Mouse (Mus musculus): ENCODE data around the gene Cd177. TPM values are rescaled to one million over a fixed set of nuclear protein-coding genes. Genes with fewer than 3 reads are reported as not detected.

Cd177 gene
- polyA plus RNA-seq, 2 experiments = 1.0 to 2.8 TPM

DNA sequence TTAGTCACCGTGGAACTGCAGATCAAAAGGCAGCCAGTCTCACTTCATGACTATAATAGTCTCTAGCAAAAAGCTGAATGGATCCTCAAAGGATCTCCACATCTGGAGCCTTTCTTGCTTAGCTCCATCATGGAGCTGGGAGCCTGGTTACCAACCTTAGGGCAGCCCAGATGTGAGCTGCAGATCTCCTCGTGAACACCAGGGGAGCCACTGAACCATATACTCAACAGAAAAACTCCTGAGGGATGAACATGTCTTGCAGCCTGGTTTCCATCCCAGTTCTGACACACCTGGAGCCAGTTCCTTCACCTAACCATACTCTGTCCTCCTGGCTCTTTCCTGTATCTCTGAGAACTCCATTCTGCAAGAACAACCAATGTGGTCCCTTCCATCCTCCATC is 16.0 kb upstream of the Cd177 start:
- 64% methylated on average over 2 of the region's 2 CpGs for WGBS (ENCODE audit: insufficient replicate concordance)
- TF ChIP-seq EP300 (IDR thresholded peaks at IDR 0.05; ENCODE audit: low read depth) (no peak), CTCF (IDR thresholded peaks at IDR 0.05; ENCODE audit: low read depth) (peak; percentile 22)
- H3K27me3 ChIP-seq (ENCODE audit: control insufficient read depth, insufficient read depth, low read length) = no peaks in the 10 kb centered on the region

DNA sequence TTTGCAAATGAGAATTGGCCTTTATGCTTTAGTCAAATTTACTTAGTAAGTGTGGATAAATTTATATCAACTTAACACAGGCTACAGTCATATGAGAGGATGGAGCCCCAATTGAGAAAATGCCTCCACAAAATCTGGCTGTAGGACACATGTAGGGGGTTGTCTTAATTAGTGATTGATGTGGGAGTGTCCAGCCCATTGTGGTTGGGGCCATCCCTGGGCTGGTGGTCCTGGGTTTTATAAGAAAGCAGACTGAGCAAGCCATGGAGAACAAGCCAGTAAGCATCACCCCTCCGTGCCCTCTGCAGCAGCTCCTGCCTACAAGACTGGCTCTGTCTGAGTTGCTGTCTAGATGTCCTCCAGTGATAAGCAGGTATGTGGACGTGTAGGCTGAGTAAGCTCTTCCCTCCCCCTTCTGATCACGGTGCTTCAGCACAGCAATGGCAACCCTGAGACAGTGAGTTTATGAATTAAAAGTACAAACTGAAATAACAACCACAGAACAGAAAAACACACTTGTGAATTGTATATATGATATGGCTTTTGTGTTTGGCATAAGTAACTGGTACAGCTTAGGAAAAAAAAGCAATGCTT is 13.9 kb upstream of the Cd177 start:
- no peak overlapping the region for H3K9ac ChIP-seq (replicated peaks)
- H3K36me3 ChIP-seq (replicated peaks; ENCODE audit: control insufficient read depth, insufficient read depth, low read depth) = no peaks in the 10 kb centered on the region
- no peaks in the 10 kb centered on the region for H3K4me1 ChIP-seq (replicated peaks; ENCODE audit: control insufficient read depth in 2 of 2, insufficient read depth in 2 of 2, low read length in 1 of 2)
- H3K27ac ChIP-seq = no peak overlapping the region
- no peak overlapping the region for H3K4me3 ChIP-seq (ENCODE audit: insufficient read depth in 1 of 2, low read depth in 2 of 2, low read length in 2 of 2)
- no peaks in the 10 kb centered on the region for H3K9me3 ChIP-seq (ENCODE audit: control insufficient read depth, low read length)
- no peak overlapping the region for H3K4me2 ChIP-seq (ENCODE audit: low read depth)
- DNase-seq (ENCODE audit: low read depth in 3 of 3, low spot score in 3 of 3) (no peak), ATAC-seq (ENCODE audit: insufficient read depth) (no peak)
- no peaks in the 10 kb centered on the region for H3K27me3 ChIP-seq (ENCODE audit: control insufficient read depth, insufficient read depth, low read length)
- TF ChIP-seq CTCF (IDR thresholded peaks at IDR 0.05; ENCODE audit: low read depth) (no peak), EP300 (IDR thresholded peaks at IDR 0.05; ENCODE audit: low read depth) (no peak)
- WGBS (ENCODE audit: insufficient replicate concordance) = 18% methylated on average over 3 of the region's 3 CpGs

More for the DNA sequence above, 16.0 kb upstream of the Cd177 start:
- ATAC-seq (ENCODE audit: insufficient read depth) (no peak), DNase-seq (ENCODE audit: low read depth in 3 of 3, low spot score in 3 of 3) (no peak)
- Histone ChIP-seq H3K27ac (no peak overlapping the region), H3K36me3 (replicated peaks; ENCODE audit: control insufficient read depth, insufficient read depth, low read depth) (no peaks in the 10 kb centered on the region), H3K4me3 (ENCODE audit: insufficient read depth in 1 of 2, low read depth in 2 of 2, low read length in 2 of 2) (no peak overlapping the region), H3K9me3 (ENCODE audit: control insufficient read depth, low read length) (no peaks in the 10 kb centered on the region), H3K9ac (replicated peaks) (no peak overlapping the region), H3K4me2 (ENCODE audit: low read depth) (no peak overlapping the region), H3K4me1 (replicated peaks; ENCODE audit: control insufficient read depth in 2 of 2, insufficient read depth in 2 of 2, low read length in 1 of 2) (no peaks in the 10 kb centered on the region)

DNA sequence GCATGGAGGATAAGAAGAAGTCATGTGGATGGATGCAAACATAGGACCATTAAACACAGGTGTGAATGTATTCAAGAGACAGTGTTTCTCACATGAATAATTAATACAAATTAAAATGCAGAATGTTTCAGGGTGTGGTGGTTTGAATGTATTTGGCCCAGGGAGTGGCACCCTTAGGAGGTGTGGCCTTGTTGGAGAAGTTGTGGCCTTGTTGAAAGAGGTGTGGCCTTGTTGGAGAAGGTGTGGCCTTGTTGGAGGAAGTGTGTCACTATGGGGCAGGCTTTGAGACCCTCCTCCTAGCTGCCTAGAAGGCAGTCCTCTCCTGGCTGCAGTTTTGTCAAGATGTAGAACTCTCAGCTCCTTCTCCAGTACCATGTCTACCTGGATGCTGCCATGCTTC is 11.2 kb upstream of the Cd177 start:
- Histone ChIP-seq H3K27me3 (ENCODE audit: control insufficient read depth, insufficient read depth, low read length) (no peaks in the 10 kb centered on the region), H3K4me1 (replicated peaks; ENCODE audit: control insufficient read depth in 2 of 2, insufficient read depth in 2 of 2, low read length in 1 of 2) (no peaks in the 10 kb centered on the region), H3K36me3 (replicated peaks; ENCODE audit: control insufficient read depth, insufficient read depth, low read depth) (no peaks in the 10 kb centered on the region), H3K4me2 (ENCODE audit: low read depth) (no peak overlapping the region), H3K4me3 (ENCODE audit: insufficient read depth in 1 of 2, low read depth in 2 of 2, low read length in 2 of 2) (no peak overlapping the region), H3K9me3 (ENCODE audit: control insufficient read depth, low read length) (no peaks in the 10 kb centered on the region), H3K9ac (replicated peaks) (no peak overlapping the region), H3K27ac (no peak overlapping the region)
- TF ChIP-seq CTCF (IDR thresholded peaks at IDR 0.05; ENCODE audit: low read depth) (no peak), EP300 (IDR thresholded peaks at IDR 0.05; ENCODE audit: low read depth) (no peak)
- DNase-seq (ENCODE audit: low read depth in 3 of 3, low spot score in 3 of 3) (no peak), ATAC-seq (ENCODE audit: insufficient read depth) (no peak)

DNA sequence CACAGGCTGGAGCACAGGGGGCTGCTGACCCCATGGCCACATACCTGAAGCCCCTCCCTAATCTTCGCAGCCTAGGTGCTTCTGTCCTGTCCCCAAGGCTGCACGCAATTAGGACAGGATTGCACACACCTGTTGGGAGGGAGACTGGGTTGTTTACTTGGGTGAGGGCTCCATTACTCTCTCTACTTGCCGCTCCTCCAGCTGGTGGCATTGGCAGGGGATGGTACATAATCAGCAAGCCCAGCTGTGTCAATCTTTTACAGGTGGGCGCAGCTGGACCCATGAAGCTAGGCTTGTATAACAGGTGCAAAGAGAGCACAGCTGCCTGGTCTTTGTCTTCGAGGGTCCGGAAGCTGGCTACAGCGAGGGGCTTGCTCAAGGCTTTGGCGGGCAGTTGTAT is 2.5 kb upstream of the Cd177 start:
- no peaks in the 10 kb centered on the region for H3K36me3 ChIP-seq (replicated peaks; ENCODE audit: control insufficient read depth, insufficient read depth, low read depth)
- no peak overlapping the region for H3K4me2 ChIP-seq (ENCODE audit: low read depth)
- DNase-seq (ENCODE audit: low read depth in 3 of 3, low spot score in 3 of 3) (no peak), ATAC-seq (ENCODE audit: insufficient read depth) (no peak)
- H3K9ac ChIP-seq (replicated peaks) = no peak overlapping the region
- H3K27me3 ChIP-seq (ENCODE audit: control insufficient read depth, insufficient read depth, low read length) = no peaks in the 10 kb centered on the region
- H3K9me3 ChIP-seq (ENCODE audit: control insufficient read depth, low read length) = no peaks in the 10 kb centered on the region
- no peak overlapping the region for H3K4me3 ChIP-seq (ENCODE audit: insufficient read depth in 1 of 2, low read depth in 2 of 2, low read length in 2 of 2)
- TF ChIP-seq EP300 (IDR thresholded peaks at IDR 0.05; ENCODE audit: low read depth) (no peak), CTCF (IDR thresholded peaks at IDR 0.05; ENCODE audit: low read depth) (no peak)
- H3K27ac ChIP-seq = no peak overlapping the region
- H3K4me1 ChIP-seq (replicated peaks; ENCODE audit: control insufficient read depth in 2 of 2, insufficient read depth in 2 of 2, low read length in 1 of 2) = no peaks in the 10 kb centered on the region
- WGBS (ENCODE audit: insufficient replicate concordance) = 59% methylated on average over 8 of the region's 8 CpGs

DNA sequence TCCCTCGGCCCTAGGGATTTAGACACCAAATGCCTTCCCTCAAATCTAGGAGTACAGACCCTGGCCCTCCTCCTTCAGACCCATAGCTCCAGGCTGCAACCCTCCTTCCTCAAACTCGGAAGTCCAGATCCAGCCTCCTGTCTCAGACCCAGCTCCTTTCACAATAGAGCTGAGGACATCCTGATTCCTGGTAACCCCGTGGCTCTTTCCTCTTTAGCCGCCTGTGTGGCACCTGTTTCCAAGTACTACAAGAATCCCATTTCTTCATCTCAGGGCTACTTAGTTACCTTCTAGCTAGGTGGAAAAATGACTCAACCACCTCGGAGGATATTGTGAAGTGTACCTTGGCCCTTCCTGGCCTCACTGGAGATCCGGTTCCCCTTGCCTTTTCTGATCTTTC is 1.1 kb upstream of the Cd177 start:
- H3K9ac ChIP-seq (replicated peaks) = no peak overlapping the region
- TF ChIP-seq EP300 (IDR thresholded peaks at IDR 0.05; ENCODE audit: low read depth) (no peak), CTCF (IDR thresholded peaks at IDR 0.05; ENCODE audit: low read depth) (no peak)
- no peaks in the 10 kb centered on the region for H3K36me3 ChIP-seq (replicated peaks; ENCODE audit: control insufficient read depth, insufficient read depth, low read depth)
- DNase-seq (ENCODE audit: low read depth in 3 of 3, low spot score in 3 of 3) = no peak
- no peak overlapping the region for H3K4me3 ChIP-seq (ENCODE audit: insufficient read depth in 1 of 2, low read depth in 2 of 2, low read length in 2 of 2)
- H3K4me2 ChIP-seq (ENCODE audit: low read depth) = no peak overlapping the region
- ATAC-seq (ENCODE audit: insufficient read depth) = no peak
- H3K27ac ChIP-seq = no peak overlapping the region
- no peaks in the 10 kb centered on the region for H3K27me3 ChIP-seq (ENCODE audit: control insufficient read depth, insufficient read depth, low read length)
- WGBS (ENCODE audit: insufficient replicate concordance) = 46% methylated on average over 6 of the region's 6 CpGs
- no peaks in the 10 kb centered on the region for H3K9me3 ChIP-seq (ENCODE audit: control insufficient read depth, low read length)
- H3K4me1 ChIP-seq (replicated peaks; ENCODE audit: control insufficient read depth in 2 of 2, insufficient read depth in 2 of 2, low read length in 1 of 2) = no peaks in the 10 kb centered on the region

Measured in liver, embryonic 14.5 days (tissue).